Mouse (Mus musculus): ENCODE data around the gene Il21r. TPM values are rescaled to one million over a fixed set of nuclear protein-coding genes. Genes with fewer than 3 reads are reported as not detected.

Il21r gene
- total and polyA plus RNA-seq, 3 experiments: 0.06 TPM; not detected in 2

GRCm38 (mm10) chr7:125605725-125606139 is 2.5 kb downstream of the Il21r start:
- H3K36me3 ChIP-seq (ENCODE audit: control insufficient read depth in 1 of 2, insufficient read depth in 2 of 2, low read length in 2 of 2): no peaks in the 10 kb centered on the region
- DNase-seq (ENCODE audit: low read depth, low spot score): no peak
- H3K79me2 ChIP-seq (ENCODE audit: control insufficient read depth, insufficient read depth, low read length, poor library complexity): no peaks in the 10 kb centered on the region
- no peak overlapping the region for H3K27ac ChIP-seq (ENCODE audit: control insufficient read depth, low read depth, low read length)
- no peaks in the 10 kb centered on the region; a peak in 1 of 4 replicates for H3K4me1 ChIP-seq (ENCODE audit: control insufficient read depth in 1 of 2, insufficient read depth in 2 of 2, low read length in 2 of 2)
- no peaks in the 10 kb centered on the region for H3K9me3 ChIP-seq (replicated peaks; ENCODE audit: insufficient read depth, low read length)
- H3K4me3 ChIP-seq (ENCODE audit: control insufficient read depth in 1 of 2, insufficient read depth in 1 of 2, low read depth in 2 of 2, low read length in 2 of 2): no peak overlapping the region
- H3K27me3 ChIP-seq (ENCODE audit: control insufficient read depth in 1 of 2, insufficient read depth in 2 of 2, low read length in 2 of 2): no peaks in the 10 kb centered on the region
- H3K9ac ChIP-seq (ENCODE audit: control insufficient read depth, low read depth, low read length, poor library complexity, severe bottlenecking): no peak overlapping the region
- no peak for TF ChIP-seq USF2 (IDR thresholded peaks at IDR 0.05; ENCODE audit: borderline replicate concordance in 1 of 2, insufficient read depth in 1 of 2, low read depth in 1 of 2, low read length in 2 of 2)
- no peak for TF ChIP-seq MAZ (IDR thresholded peaks at IDR 0.05; ENCODE audit: low read depth, low read length)
- TF ChIP-seq NRF1 (IDR thresholded peaks at IDR 0.05; ENCODE audit: insufficient read depth, low read depth, low read length, poor library complexity, severe bottlenecking): no peak
- TF ChIP-seq EP300 (IDR thresholded peaks at IDR 0.05; ENCODE audit: low read depth in 1 of 2, low read length in 2 of 2): no peak
- TF ChIP-seq TBP (IDR thresholded peaks at IDR 0.05; ENCODE audit: low read depth, low read length): no peak
- no peak for TF ChIP-seq E2F4 (IDR thresholded peaks at IDR 0.05; ENCODE audit: borderline replicate concordance, low read depth, low read length)
- no peak for TF ChIP-seq ETS1 (IDR thresholded peaks at IDR 0.05; ENCODE audit: low read depth, low read length)
- TF ChIP-seq ZKSCAN1 (IDR thresholded peaks at IDR 0.05; ENCODE audit: low read depth, low read length): no peak
- TF ChIP-seq HCFC1 (IDR thresholded peaks at IDR 0.05; ENCODE audit: low read depth, low read length): no peak
- no peak for TF ChIP-seq KAT2A (conservative IDR thresholded peaks at IDR 0.05; ENCODE audit: low read depth, low read length)
- no peak for TF ChIP-seq MAX (IDR thresholded peaks at IDR 0.05; ENCODE audit: low read length)
- no peak for TF ChIP-seq BHLHE40 (IDR thresholded peaks at IDR 0.05; ENCODE audit: borderline replicate concordance, low read depth, low read length)

DNA sequence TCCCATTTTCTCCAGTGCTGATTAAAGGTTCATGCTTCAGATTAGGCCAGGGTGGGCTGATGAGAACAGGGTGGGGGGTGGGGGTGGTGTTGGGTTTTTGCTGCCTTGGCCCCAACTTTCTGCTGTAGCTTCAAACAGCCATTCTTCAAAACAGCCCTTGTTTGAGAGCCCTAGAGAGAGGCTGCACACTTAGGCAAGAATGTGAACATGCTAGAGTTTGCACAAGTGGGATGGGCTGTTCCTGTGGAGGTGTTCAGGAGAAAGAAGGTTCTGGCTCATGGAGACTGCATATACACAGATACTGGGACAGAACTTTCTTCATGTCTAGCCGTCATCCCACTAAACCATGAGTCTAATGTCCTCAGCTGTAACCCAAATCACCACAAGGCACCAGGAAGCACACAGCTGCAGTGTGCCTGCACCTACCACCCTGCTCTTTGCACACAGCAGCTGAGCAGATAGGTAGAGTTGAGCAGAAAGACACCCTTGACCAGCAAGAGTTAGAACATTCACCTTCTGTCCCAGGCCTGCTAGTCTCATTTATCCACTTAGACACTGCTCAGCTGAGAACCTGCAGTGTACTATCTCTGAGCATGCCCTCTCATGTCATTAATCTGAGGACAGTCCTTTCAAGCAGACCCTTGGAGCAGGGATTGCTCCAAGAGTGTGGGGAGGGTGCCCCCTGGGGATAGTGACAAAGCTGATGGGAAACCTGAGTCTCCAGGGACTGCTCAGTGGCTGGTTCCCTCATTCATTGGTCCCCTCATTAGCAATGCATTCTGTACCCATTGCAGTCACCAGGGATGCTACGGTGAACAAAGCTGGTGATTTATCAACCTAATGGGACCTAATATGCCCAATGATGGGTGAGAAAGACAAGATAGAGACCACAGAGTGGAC is 3.3 kb downstream of the Il21r start:
- Histone ChIP-seq H3K27ac (ENCODE audit: control insufficient read depth, low read depth, low read length) (no peak overlapping the region), H3K27me3 (ENCODE audit: control insufficient read depth in 1 of 2, insufficient read depth in 2 of 2, low read length in 2 of 2) (no peaks in the 10 kb centered on the region), H3K9me3 (replicated peaks; ENCODE audit: insufficient read depth, low read length) (no peaks in the 10 kb centered on the region), H3K4me3 (ENCODE audit: control insufficient read depth in 1 of 2, insufficient read depth in 1 of 2, low read depth in 2 of 2, low read length in 2 of 2) (no peak overlapping the region), H3K9ac (ENCODE audit: control insufficient read depth, low read depth, low read length, poor library complexity, severe bottlenecking) (no peak overlapping the region), H3K4me1 (ENCODE audit: control insufficient read depth in 1 of 2, insufficient read depth in 2 of 2, low read length in 2 of 2) (no peaks in the 10 kb centered on the region; a peak in 1 of 4 replicates), H3K36me3 (ENCODE audit: control insufficient read depth in 1 of 2, insufficient read depth in 2 of 2, low read length in 2 of 2) (no peaks in the 10 kb centered on the region), H3K79me2 (ENCODE audit: control insufficient read depth, insufficient read depth, low read length, poor library complexity) (no peaks in the 10 kb centered on the region)
- TF ChIP-seq TCF12 (IDR thresholded peaks at IDR 0.05; ENCODE audit: low read depth, low read length): no peak
- peak; percentile 10 for TF ChIP-seq RAD21 (IDR thresholded peaks at IDR 0.05; ENCODE audit: low read depth, low read length)
- TF ChIP-seq GATA1 (IDR thresholded peaks at IDR 0.05; ENCODE audit: low read depth, low read length): no peak
- no peak for DNase-seq (ENCODE audit: low read depth, low spot score)
